Mouse (Mus musculus) erythroblast, embryonic 14.5 days (primary cell): ENCODE results near the gene Nedd4. TPM values are rescaled to one million over a fixed set of nuclear protein-coding genes. Genes with fewer than 3 reads are reported as not detected.

Experiments
- H3K27me3 ChIP-seq: 2 replicates; pipeline ENCODE4 v1.6.1; 2012; ENCODE audit warnings: inconsistent platforms; ENCODE audit not compliant: control insufficient read depth
- H3K36me3 ChIP-seq: 2 replicates; pipeline ENCODE4 v1.6.1; 2012; ENCODE audit warnings: mild to moderate bottlenecking, inconsistent platforms; ENCODE audit not compliant: control insufficient read depth
- H3K4me1 ChIP-seq: 2 replicates; pipeline ENCODE4 v1.6.1; 2012; ENCODE audit warnings: inconsistent platforms; ENCODE audit not compliant: control insufficient read depth
- H3K4me3 ChIP-seq: replicated peaks from 2 replicates; pipeline ENCODE3; 2012; ENCODE audit warnings: moderate library complexity, mild to moderate bottlenecking, inconsistent platforms
- H3K9me3 ChIP-seq: 2 replicates; pipeline ENCODE4 v1.6.1; 2012; ENCODE audit warnings: low read length, inconsistent platforms, mixed read lengths; ENCODE audit not compliant: control insufficient read depth
- GATA1 ChIP-seq: IDR thresholded peaks from 2 replicates; pipeline ENCODE4 v1.6.1; 2012; ENCODE audit warnings: low read length, inconsistent platforms, mixed read lengths
- TAL1 ChIP-seq: IDR thresholded peaks from 3 replicates; pipeline ENCODE4 v1.6.1; 2012; ENCODE audit warnings: low read length, inconsistent platforms, mixed read lengths
- polyA plus RNA-seq: library from polyadenylated mRNA; stranded (reverse); fragments of >175 nt; gene quantifications from 2 replicates; pipeline ENCODE4 v1.2.3, GENCODE M21; 2012

Gene Nedd4
- polyA plus RNA-seq, 1 experiment: 1.8 TPM

- no peak for TF ChIP-seq TAL1
- no peak for TF ChIP-seq GATA1
- Histone ChIP-seq H3K4me1 (peaks cover 8% of the 10 kb centered on the region), H3K36me3 (peaks cover 90% of the 10 kb centered on the region), H3K27me3 (no peaks in the 10 kb centered on the region), H3K4me3 (no peak overlapping the region), H3K9me3 (no peaks in the 10 kb centered on the region)
These were observed 10.2 kb downstream of the Nedd4 start for GRCm38 (mm10) chr9:72672361-72672760.

- peaks cover 92% of the 10 kb centered on the region for H3K36me3 ChIP-seq
- TF ChIP-seq GATA1: no peak
- TF ChIP-seq TAL1: no peak
These were observed 13.0 kb downstream of the Nedd4 start for GRCm38 (mm10) chr9:72674957-72675744.

GRCm38 (mm10) chr9:72675745-72676200 lies 13.6 kb downstream of the Nedd4 start:
- no peak overlapping the region for H3K4me3 ChIP-seq
- H3K9me3 ChIP-seq: no peaks in the 10 kb centered on the region
- H3K36me3 ChIP-seq: peaks cover 88% of the 10 kb centered on the region
- no peaks in the 10 kb centered on the region; the same call in 1 of the 2 replicates for H3K4me1 ChIP-seq
- TF ChIP-seq GATA1 (no peak), TAL1 (no peak)
- no peaks in the 10 kb centered on the region for H3K27me3 ChIP-seq

More at GRCm38 (mm10) chr9:72674957-72675744, 13.0 kb downstream of the Nedd4 start:
- Histone ChIP-seq H3K4me1 (no peaks in the 10 kb centered on the region; the same call in 1 of the 2 replicates), H3K27me3 (no peaks in the 10 kb centered on the region), H3K4me3 (no peak overlapping the region), H3K9me3 (no peaks in the 10 kb centered on the region)

- Histone ChIP-seq H3K36me3 (peaks cover 85% of the 10 kb centered on the region), H3K27me3 (no peaks in the 10 kb centered on the region), H3K9me3 (no peaks in the 10 kb centered on the region), H3K4me3 (no peak overlapping the region), H3K4me1 (no peaks in the 10 kb centered on the region)
- no peak for TF ChIP-seq GATA1
- TF ChIP-seq TAL1: no peak
These were observed 15.5 kb downstream of the Nedd4 start for GRCm38 (mm10) chr9:72677659-72678058.

- peaks cover 4% of the 10 kb centered on the region for H3K4me1 ChIP-seq
- H3K36me3 ChIP-seq: peaks cover 82% of the 10 kb centered on the region
- TF ChIP-seq TAL1 (no peak), GATA1 (no peak)
These were observed 16.6 kb downstream of the Nedd4 start for GRCm38 (mm10) chr9:72678771-72679170.

GRCm38 (mm10) chr9:72681652-72682228 lies 19.6 kb downstream of the Nedd4 start:
- H3K4me1 ChIP-seq: peaks cover 9% of the 10 kb centered on the region
- no peak overlapping the region for H3K4me3 ChIP-seq
- H3K9me3 ChIP-seq: no peaks in the 10 kb centered on the region
- H3K27me3 ChIP-seq: no peaks in the 10 kb centered on the region
- TF ChIP-seq GATA1 (no peak), TAL1 (no peak)
- peaks cover 80% of the 10 kb centered on the region for H3K36me3 ChIP-seq

More at GRCm38 (mm10) chr9:72678771-72679170, 16.6 kb downstream of the Nedd4 start:
- Histone ChIP-seq H3K9me3 (no peaks in the 10 kb centered on the region), H3K4me3 (no peak overlapping the region), H3K27me3 (no peaks in the 10 kb centered on the region)

- no peak for TF ChIP-seq GATA1
- TF ChIP-seq TAL1: no peak
- no peaks in the 10 kb centered on the region for H3K27me3 ChIP-seq
- no peaks in the 10 kb centered on the region for H3K9me3 ChIP-seq
- no peak overlapping the region for H3K4me3 ChIP-seq
- peaks cover 9% of the 10 kb centered on the region for H3K4me1 ChIP-seq
- H3K36me3 ChIP-seq: peaks cover 81% of the 10 kb centered on the region
These were observed 21.1 kb downstream of the Nedd4 start for GRCm38 (mm10) chr9:72683268-72683667.

GRCm38 (mm10) chr9:72685231-72685630 lies 23.1 kb downstream of the Nedd4 start:
- Histone ChIP-seq H3K27me3 (no peaks in the 10 kb centered on the region), H3K4me3 (no peak overlapping the region), H3K36me3 (peaks cover 86% of the 10 kb centered on the region), H3K4me1 (peaks cover 9% of the 10 kb centered on the region), H3K9me3 (no peaks in the 10 kb centered on the region)
- TF ChIP-seq GATA1: no peak
- TF ChIP-seq TAL1: no peak

- TF ChIP-seq GATA1 (no peak), TAL1 (no peak)
- Histone ChIP-seq H3K4me3 (no peak overlapping the region), H3K9me3 (no peaks in the 10 kb centered on the region), H3K4me1 (peaks cover 9% of the 10 kb centered on the region), H3K27me3 (no peaks in the 10 kb centered on the region), H3K36me3 (peaks cover 95% of the 10 kb centered on the region)
These were observed 24.4 kb downstream of the Nedd4 start for GRCm38 (mm10) chr9:72686506-72686905.
